Mouse (Mus musculus): ENCODE data around the gene Mbd4. TPM values are rescaled to one million over a fixed set of nuclear protein-coding genes. Genes with fewer than 3 reads are reported as not detected.

The Mbd4 gene
- polyA plus RNA-seq, 1 experiment from 2014 or later: 22.4 TPM

GRCm38 (mm10) chr6:115791016-115791415, 62.2 kb downstream of the Mbd4 start:
- no peaks in the 10 kb centered on the region for H3K4me1 ChIP-seq (replicated peaks; ENCODE audit: control insufficient read depth, insufficient read depth, low read length)
- no peak overlapping the region for H3K9ac ChIP-seq (ENCODE audit: low read length)
- no peak overlapping the region for H3K27ac ChIP-seq (ENCODE audit: low read length)
- WGBS: 69% methylated on average over 10 of the region's 10 CpGs
- H3K4me2 ChIP-seq (ENCODE audit: low read depth, low read length): no peak overlapping the region
- no peak overlapping the region for H3K4me3 ChIP-seq (ENCODE audit: low read length)
- H3K9me3 ChIP-seq (ENCODE audit: control insufficient read depth, low read length): no peaks in the 10 kb centered on the region
- H3K27me3 ChIP-seq (ENCODE audit: control insufficient read depth, insufficient read depth, low read depth, low read length): no peaks in the 10 kb centered on the region
- H3K36me3 ChIP-seq (ENCODE audit: control insufficient read depth, insufficient read depth, low read length): peaks cover 65% of the 10 kb centered on the region
- ATAC-seq (ENCODE audit: low read depth): no peak

Other genes with a start within 250 kb of the Mbd4 start
- 80.8 and 86.3 TPM in 2 replicates for gene Raf1, start 176.7 kb downstream of the Mbd4 start, polyA plus RNA-seq (2015; fragmentation: Nextera tagmentation; extraction: Ambion mirVana)
- 2.3 and 3.8 TPM in 2 replicates for gene Tmem40, start 91.0 kb downstream of the Mbd4 start, polyA plus RNA-seq (2015; fragmentation: Nextera tagmentation; extraction: Ambion mirVana)
- 23.4 and 28.2 TPM in 2 replicates for gene Cand2, start 78.8 kb downstream of the Mbd4 start, polyA plus RNA-seq (2015; fragmentation: Nextera tagmentation; extraction: Ambion mirVana)
- gene Rpl32, start 44.6 kb downstream of the Mbd4 start, polyA plus RNA-seq (2015; fragmentation: Nextera tagmentation; extraction: Ambion mirVana): 2,193 and 2,268 TPM in 2 replicates
- 1.8 and 2.1 TPM in 2 replicates for gene Efcab12, start 15.0 kb downstream of the Mbd4 start, polyA plus RNA-seq (2015; fragmentation: Nextera tagmentation; extraction: Ambion mirVana)
- 23.4 and 23.5 TPM in 2 replicates for gene Ift122, start 99 bp upstream of the Mbd4 start, polyA plus RNA-seq (2015; fragmentation: Nextera tagmentation; extraction: Ambion mirVana)
- gene Rho, start 78.4 kb upstream of the Mbd4 start, polyA plus RNA-seq (2015; fragmentation: Nextera tagmentation; extraction: Ambion mirVana): 0.08 and 0.16 TPM in 2 replicates
- gene H1foo, start 91.6 kb upstream of the Mbd4 start, polyA plus RNA-seq (2015; fragmentation: Nextera tagmentation; extraction: Ambion mirVana): not detected in 2 replicates
- 45.2 and 47.8 TPM in 2 replicates for gene Plxnd1, start 141.6 kb upstream of the Mbd4 start, polyA plus RNA-seq (2015; fragmentation: Nextera tagmentation; extraction: Ambion mirVana)